Mouse (Mus musculus): ENCODE measurements around the gene Neurl1b. TPM values are rescaled to one million over a fixed set of nuclear protein-coding genes. Genes with fewer than 3 reads are reported as not detected.

The Neurl1b gene
- polyA plus RNA-seq, 1 experiment from 2014 or later = 3.0 TPM

DNA sequence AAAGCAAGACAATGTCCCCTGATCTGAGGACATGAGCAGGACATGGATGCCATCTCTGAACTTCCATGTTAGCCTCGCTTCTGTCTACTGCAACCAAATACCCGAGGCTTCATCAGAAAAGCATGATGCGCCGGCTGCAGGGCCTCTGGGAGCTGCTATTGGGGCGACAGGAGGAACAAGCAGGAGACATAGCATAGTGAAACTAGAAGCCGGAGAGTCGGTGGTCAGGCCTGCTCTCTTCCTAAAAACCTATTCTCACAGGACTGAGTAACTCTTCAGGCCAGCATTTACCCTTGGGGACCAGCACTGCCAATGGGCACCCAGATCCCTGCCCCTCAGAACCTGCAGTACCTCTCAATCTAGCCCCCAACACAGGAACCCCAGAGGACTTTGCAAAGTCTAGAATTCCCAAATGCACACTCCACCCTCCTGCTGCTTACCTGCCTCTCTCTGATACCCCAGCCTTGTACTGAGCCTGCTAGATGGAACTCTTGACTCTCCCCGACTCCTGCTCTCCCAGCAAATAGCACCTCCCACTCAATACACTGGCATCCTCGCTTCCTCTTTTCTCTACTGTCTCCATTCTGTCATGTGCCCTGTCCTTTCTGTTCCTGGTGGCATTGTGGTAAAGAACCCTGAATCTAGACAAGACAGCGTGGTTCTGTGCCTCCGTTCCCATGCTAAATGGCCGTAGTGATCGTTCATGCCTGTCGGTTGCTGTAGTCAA lies 22.6 kb downstream of the Neurl1b start:
- 86% methylated on average over 14 of the region's 14 CpGs for WGBS
- Histone ChIP-seq H3K9ac (ENCODE audit: low read length) (no peak overlapping the region), H3K27ac (ENCODE audit: low read length) (no peak overlapping the region), H3K4me3 (ENCODE audit: low read length) (no peak overlapping the region), H3K36me3 (ENCODE audit: control insufficient read depth, insufficient read depth) (peaks cover 21% of the 10 kb centered on the region), H3K27me3 (ENCODE audit: control insufficient read depth, insufficient read depth, low read length) (peaks cover 19% of the 10 kb centered on the region), H3K4me1 (ENCODE audit: control insufficient read depth, insufficient read depth, low read length) (no peaks in the 10 kb centered on the region), H3K4me2 (ENCODE audit: low read depth, low read length) (no peak overlapping the region), H3K9me3 (replicated peaks; ENCODE audit: control insufficient read depth, low read length) (no peaks in the 10 kb centered on the region)
- ATAC-seq (replicated peaks; ENCODE audit: extremely low read depth, insufficient read depth, low FRiP score) = no peak

DNA sequence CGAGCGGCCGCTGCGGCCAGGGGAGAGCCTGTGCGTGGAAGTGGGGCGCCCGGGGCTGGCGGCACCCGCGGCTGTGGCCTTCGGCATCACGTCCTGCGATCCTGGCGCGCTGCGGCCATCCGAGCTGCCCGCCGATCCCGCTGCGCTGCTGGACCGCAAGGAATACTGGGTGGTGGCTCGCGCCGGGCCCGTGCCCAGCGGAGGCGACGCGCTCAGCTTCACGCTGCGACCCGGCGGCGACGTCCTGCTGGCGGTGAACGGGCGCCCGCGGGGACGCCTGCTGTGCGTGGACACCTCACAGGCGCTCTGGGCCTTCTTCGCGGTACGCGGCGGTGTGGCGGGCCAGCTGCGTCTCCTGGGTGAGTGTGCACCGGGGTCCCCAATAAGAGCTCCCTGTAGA lies 24.4 kb downstream of the Neurl1b start:
- H3K9me3 ChIP-seq (replicated peaks; ENCODE audit: control insufficient read depth, low read length) = no peaks in the 10 kb centered on the region
- H3K9ac ChIP-seq (ENCODE audit: low read length) = peak overlapping the region; percentile 59
- peak overlapping the region; percentile 45 for H3K4me3 ChIP-seq (ENCODE audit: low read length)
- 18% methylated on average over 51 of the region's 52 CpGs for WGBS
- H3K27ac ChIP-seq (ENCODE audit: low read length) = no peak overlapping the region
- ATAC-seq (replicated peaks; ENCODE audit: extremely low read depth, insufficient read depth, low FRiP score) = no peak
- H3K4me1 ChIP-seq (ENCODE audit: control insufficient read depth, insufficient read depth, low read length) = peaks cover 2% of the 10 kb centered on the region; the same call in 1 of the 2 replicates
- H3K4me2 ChIP-seq (ENCODE audit: low read depth, low read length) = peak overlapping the region; percentile 63
- H3K36me3 ChIP-seq (ENCODE audit: control insufficient read depth, insufficient read depth) = peaks cover 19% of the 10 kb centered on the region
- H3K27me3 ChIP-seq (ENCODE audit: control insufficient read depth, insufficient read depth, low read length) = peaks cover 19% of the 10 kb centered on the region

DNA sequence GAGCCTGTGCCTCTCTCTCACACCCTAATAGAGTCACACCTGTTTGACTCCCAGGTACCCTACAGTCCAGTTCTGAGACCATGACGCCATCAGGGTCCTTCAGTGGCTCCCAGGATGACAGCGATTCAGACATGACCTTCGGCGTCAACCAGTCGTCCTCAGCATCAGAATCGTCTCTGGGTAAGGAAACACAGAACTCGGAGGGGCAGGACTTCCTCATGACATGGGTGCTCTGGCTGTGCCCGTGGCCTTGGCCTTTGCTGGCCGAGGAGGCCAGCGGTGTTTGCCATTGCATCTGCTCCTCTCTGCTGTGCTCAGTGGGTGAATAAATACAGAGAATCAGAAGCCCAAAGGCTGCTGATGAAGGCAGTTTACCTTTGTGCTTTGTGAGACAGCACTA lies 26.4 kb downstream of the Neurl1b start:
- H3K4me3 ChIP-seq (ENCODE audit: low read length) = no peak overlapping the region
- no peak overlapping the region for H3K27ac ChIP-seq (ENCODE audit: low read length)
- ATAC-seq (replicated peaks; ENCODE audit: extremely low read depth, insufficient read depth, low FRiP score) = no peak
- H3K9me3 ChIP-seq (replicated peaks; ENCODE audit: control insufficient read depth, low read length) = no peaks in the 10 kb centered on the region
- 88% methylated on average over 10 of the region's 10 CpGs for WGBS
- H3K36me3 ChIP-seq (ENCODE audit: control insufficient read depth, insufficient read depth) = peaks cover 20% of the 10 kb centered on the region
- H3K4me1 ChIP-seq (ENCODE audit: control insufficient read depth, insufficient read depth, low read length) = peaks cover 3% of the 10 kb centered on the region; the same call in 1 of the 2 replicates
- H3K4me2 ChIP-seq (ENCODE audit: low read depth, low read length) = no peak overlapping the region
- peaks cover 19% of the 10 kb centered on the region for H3K27me3 ChIP-seq (ENCODE audit: control insufficient read depth, insufficient read depth, low read length)
- no peak overlapping the region for H3K9ac ChIP-seq (ENCODE audit: low read length)

DNA sequence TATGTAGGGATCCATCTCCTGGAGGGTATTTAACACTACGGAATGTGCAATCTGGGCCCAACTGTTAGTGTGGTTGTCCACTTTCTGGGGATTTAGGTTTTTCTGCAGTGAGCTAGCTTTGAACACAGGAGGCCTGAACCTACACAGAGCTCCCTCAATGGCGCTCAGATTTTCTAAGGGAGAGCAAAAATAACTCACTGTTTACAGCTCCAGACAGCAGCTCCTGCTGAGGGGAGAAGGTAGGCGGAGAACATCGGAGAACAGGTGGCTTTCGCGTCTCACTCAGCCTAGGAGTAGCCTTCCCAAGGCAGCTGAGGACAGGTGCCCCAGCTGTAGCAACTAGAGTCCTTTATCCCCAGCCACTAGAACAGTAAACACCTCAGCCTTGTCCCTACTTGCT lies 27.6 kb downstream of the Neurl1b start:
- H3K9me3 ChIP-seq (replicated peaks; ENCODE audit: control insufficient read depth, low read length) = no peaks in the 10 kb centered on the region
- H3K27me3 ChIP-seq (ENCODE audit: control insufficient read depth, insufficient read depth, low read length) = peaks cover 19% of the 10 kb centered on the region
- ATAC-seq (replicated peaks; ENCODE audit: extremely low read depth, insufficient read depth, low FRiP score) = no peak
- H3K4me3 ChIP-seq (ENCODE audit: low read length) = no peak overlapping the region
- no peak overlapping the region for H3K9ac ChIP-seq (ENCODE audit: low read length)
- WGBS = 90% methylated on average over 6 of the region's 6 CpGs
- H3K4me2 ChIP-seq (ENCODE audit: low read depth, low read length) = no peak overlapping the region
- H3K27ac ChIP-seq (ENCODE audit: low read length) = no peak overlapping the region
- H3K4me1 ChIP-seq (ENCODE audit: control insufficient read depth, insufficient read depth, low read length) = peaks cover 3% of the 10 kb centered on the region; the same call in 1 of the 2 replicates
- peaks cover 27% of the 10 kb centered on the region for H3K36me3 ChIP-seq (ENCODE audit: control insufficient read depth, insufficient read depth)

DNA sequence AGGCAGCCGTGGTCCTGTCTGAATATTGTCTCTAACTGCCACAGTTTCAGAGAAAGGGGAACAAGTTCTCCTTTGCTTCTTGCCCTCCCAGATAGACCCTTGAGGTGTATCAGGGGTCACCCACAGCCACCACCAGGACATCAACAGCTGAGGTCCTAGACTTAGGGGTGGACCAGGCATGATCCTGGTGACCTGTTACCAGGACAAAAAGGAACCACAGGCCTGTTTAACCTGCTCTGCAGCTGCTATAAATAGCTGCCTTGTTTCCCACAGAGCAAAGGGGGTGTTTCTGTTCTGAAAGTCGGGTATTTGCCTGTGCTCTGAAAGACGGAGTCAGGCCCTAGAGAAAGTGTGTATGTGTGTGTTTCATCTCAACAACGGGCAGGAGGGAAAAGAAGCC lies 29.2 kb downstream of the Neurl1b start:
- H3K36me3 ChIP-seq (ENCODE audit: control insufficient read depth, insufficient read depth) = peaks cover 31% of the 10 kb centered on the region
- H3K27me3 ChIP-seq (ENCODE audit: control insufficient read depth, insufficient read depth, low read length) = peaks cover 5% of the 10 kb centered on the region; the same call in 1 of the 2 replicates
- peaks cover 3% of the 10 kb centered on the region; the same call in 1 of the 2 replicates for H3K4me1 ChIP-seq (ENCODE audit: control insufficient read depth, insufficient read depth, low read length)
- ATAC-seq (replicated peaks; ENCODE audit: extremely low read depth, insufficient read depth, low FRiP score) = no peak
- H3K4me3 ChIP-seq (ENCODE audit: low read length) = no peak overlapping the region
- no peak overlapping the region for H3K4me2 ChIP-seq (ENCODE audit: low read depth, low read length)
- H3K27ac ChIP-seq (ENCODE audit: low read length) = no peak overlapping the region
- H3K9me3 ChIP-seq (replicated peaks; ENCODE audit: control insufficient read depth, low read length) = no peaks in the 10 kb centered on the region
- WGBS = 38% methylated on average over 4 of the region's 4 CpGs
- H3K9ac ChIP-seq (ENCODE audit: low read length) = 0 out of 2 replicates have a peak overlapping the region, but pooled peaks have one; percentile 0

GRCm38 (mm10) chr17:26449472-26449871 lies 34.8 kb downstream of the Neurl1b start:
- ATAC-seq (replicated peaks; ENCODE audit: extremely low read depth, insufficient read depth, low FRiP score) = no peak
- no peak overlapping the region for H3K4me3 ChIP-seq (ENCODE audit: low read length)
- H3K27me3 ChIP-seq (ENCODE audit: control insufficient read depth, insufficient read depth, low read length) = no peaks in the 10 kb centered on the region
- no peaks in the 10 kb centered on the region for H3K9me3 ChIP-seq (replicated peaks; ENCODE audit: control insufficient read depth, low read length)
- no peak overlapping the region for H3K9ac ChIP-seq (ENCODE audit: low read length)
- 60% methylated on average over 3 of the region's 3 CpGs for WGBS
- no peak overlapping the region for H3K27ac ChIP-seq (ENCODE audit: low read length)
- H3K36me3 ChIP-seq (ENCODE audit: control insufficient read depth, insufficient read depth) = peaks cover 11% of the 10 kb centered on the region
- peaks cover 12% of the 10 kb centered on the region for H3K4me1 ChIP-seq (ENCODE audit: control insufficient read depth, insufficient read depth, low read length)
- no peak overlapping the region for H3K4me2 ChIP-seq (ENCODE audit: low read depth, low read length)

DNA sequence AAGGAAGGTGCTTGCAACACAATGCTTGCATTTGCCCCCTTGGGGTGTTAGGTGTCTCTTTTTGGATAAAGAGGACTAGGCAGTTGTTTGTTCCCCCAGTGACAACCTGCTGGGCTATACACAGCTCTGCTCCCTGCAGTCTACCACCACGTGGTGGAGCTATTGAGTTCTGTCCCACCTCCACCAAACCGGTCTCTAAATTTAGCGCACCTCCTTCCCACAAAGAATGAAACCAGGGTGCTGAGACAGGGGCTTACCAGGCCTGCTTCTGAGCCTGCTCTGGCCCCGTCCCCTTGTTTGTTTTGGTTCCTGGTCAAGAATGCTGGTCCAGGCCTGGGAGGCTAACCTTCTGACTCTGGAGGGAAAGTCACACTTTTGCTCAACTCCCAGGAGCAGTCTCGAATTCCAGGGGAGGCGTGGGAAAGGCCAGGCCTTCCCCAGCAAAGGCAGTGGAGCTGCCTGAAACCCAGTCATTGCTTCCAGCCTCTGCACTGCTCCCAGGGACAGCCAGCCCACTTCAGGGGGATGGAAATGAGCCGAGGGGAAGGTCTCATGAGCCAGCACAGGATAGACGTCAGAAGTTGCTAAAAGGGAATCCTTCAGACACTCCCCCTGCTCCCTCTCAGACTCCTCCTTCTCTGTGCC lies 37.1 kb downstream of the Neurl1b start:
- peak overlapping the region; percentile 72 for H3K27ac ChIP-seq (ENCODE audit: low read length)
- no peaks in the 10 kb centered on the region for H3K9me3 ChIP-seq (replicated peaks; ENCODE audit: control insufficient read depth, low read length)
- H3K9ac ChIP-seq (ENCODE audit: low read length) = peak overlapping the region; percentile 35; the same call in 1 of the 2 replicates
- peaks cover 5% of the 10 kb centered on the region for H3K36me3 ChIP-seq (ENCODE audit: control insufficient read depth, insufficient read depth)
- WGBS = 25% methylated on average over 8 of the region's 8 CpGs
- peak overlapping the region; percentile 52 for H3K4me2 ChIP-seq (ENCODE audit: low read depth, low read length)
- peaks cover 12% of the 10 kb centered on the region for H3K4me1 ChIP-seq (ENCODE audit: control insufficient read depth, insufficient read depth, low read length)
- peak; percentile 66 for ATAC-seq (replicated peaks; ENCODE audit: extremely low read depth, insufficient read depth, low FRiP score)
- H3K4me3 ChIP-seq (ENCODE audit: low read length) = no peak overlapping the region
- H3K27me3 ChIP-seq (ENCODE audit: control insufficient read depth, insufficient read depth, low read length) = no peaks in the 10 kb centered on the region

- H3K9ac ChIP-seq (ENCODE audit: low read length) = peak overlapping the region; percentile 35; the same call in 1 of the 2 replicates
- WGBS = 56% methylated on average over 5 of the region's 5 CpGs
- H3K9me3 ChIP-seq (replicated peaks; ENCODE audit: control insufficient read depth, low read length) = no peaks in the 10 kb centered on the region
- peaks cover 12% of the 10 kb centered on the region for H3K4me1 ChIP-seq (ENCODE audit: control insufficient read depth, insufficient read depth, low read length)
- H3K27ac ChIP-seq (ENCODE audit: low read length) = peak overlapping the region; percentile 72
- 0 out of 2 replicates have a peak, but pooled peaks have one; percentile 21 for ATAC-seq (replicated peaks; ENCODE audit: extremely low read depth, insufficient read depth, low FRiP score)
- H3K4me2 ChIP-seq (ENCODE audit: low read depth, low read length) = peak overlapping the region; percentile 52; the same call in 1 of the 2 replicates
- H3K4me3 ChIP-seq (ENCODE audit: low read length) = no peak overlapping the region
- no peaks in the 10 kb centered on the region for H3K27me3 ChIP-seq (ENCODE audit: control insufficient read depth, insufficient read depth, low read length)
- peaks cover 2% of the 10 kb centered on the region; the same call in 1 of the 2 replicates for H3K36me3 ChIP-seq (ENCODE audit: control insufficient read depth, insufficient read depth)
Observed at GRCm38 (mm10) chr17:26452371-26452972, 37.8 kb downstream of the Neurl1b start.

DNA sequence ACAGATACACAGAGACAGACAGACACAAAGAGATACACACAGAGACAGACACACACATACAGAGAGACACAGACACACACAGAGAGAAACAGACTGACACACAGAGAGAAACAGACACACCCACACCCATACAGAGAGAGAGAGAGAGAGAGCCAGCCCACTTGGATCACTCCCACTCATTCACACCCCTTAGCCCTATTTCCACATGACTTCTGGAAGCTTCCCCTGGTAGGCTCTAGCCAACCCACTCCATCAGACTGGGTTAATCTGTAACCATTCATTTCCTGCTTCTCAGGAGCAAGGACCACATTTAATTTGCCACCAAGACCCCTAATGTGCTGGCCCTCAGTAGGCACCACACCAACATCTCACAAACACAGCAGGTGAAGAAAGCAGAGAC lies 42.9 kb downstream of the Neurl1b start:
- Histone ChIP-seq H3K4me3 (ENCODE audit: low read length) (no peak overlapping the region), H3K9me3 (replicated peaks; ENCODE audit: control insufficient read depth, low read length) (no peaks in the 10 kb centered on the region), H3K27me3 (ENCODE audit: control insufficient read depth, insufficient read depth, low read length) (no peaks in the 10 kb centered on the region), H3K9ac (ENCODE audit: low read length) (no peak overlapping the region), H3K36me3 (ENCODE audit: control insufficient read depth, insufficient read depth) (no peaks in the 10 kb centered on the region), H3K27ac (ENCODE audit: low read length) (no peak overlapping the region), H3K4me1 (ENCODE audit: control insufficient read depth, insufficient read depth, low read length) (no peaks in the 10 kb centered on the region; the same call in 1 of the 2 replicates), H3K4me2 (ENCODE audit: low read depth, low read length) (no peak overlapping the region)
- no peak for ATAC-seq (replicated peaks; ENCODE audit: extremely low read depth, insufficient read depth, low FRiP score)
